Mouse (Mus musculus): ENCODE measurements at regions not wholly inside any gene's neighbourhood (a gene's known extent, or its start where the extent isn't known, plus 50 kb on each side); places are given as distances from the start of the nearest gene placed in this dataset.
A peak's percentile ranks its signal among the peaks of the same experiment; 100 is the strongest.

DNA sequence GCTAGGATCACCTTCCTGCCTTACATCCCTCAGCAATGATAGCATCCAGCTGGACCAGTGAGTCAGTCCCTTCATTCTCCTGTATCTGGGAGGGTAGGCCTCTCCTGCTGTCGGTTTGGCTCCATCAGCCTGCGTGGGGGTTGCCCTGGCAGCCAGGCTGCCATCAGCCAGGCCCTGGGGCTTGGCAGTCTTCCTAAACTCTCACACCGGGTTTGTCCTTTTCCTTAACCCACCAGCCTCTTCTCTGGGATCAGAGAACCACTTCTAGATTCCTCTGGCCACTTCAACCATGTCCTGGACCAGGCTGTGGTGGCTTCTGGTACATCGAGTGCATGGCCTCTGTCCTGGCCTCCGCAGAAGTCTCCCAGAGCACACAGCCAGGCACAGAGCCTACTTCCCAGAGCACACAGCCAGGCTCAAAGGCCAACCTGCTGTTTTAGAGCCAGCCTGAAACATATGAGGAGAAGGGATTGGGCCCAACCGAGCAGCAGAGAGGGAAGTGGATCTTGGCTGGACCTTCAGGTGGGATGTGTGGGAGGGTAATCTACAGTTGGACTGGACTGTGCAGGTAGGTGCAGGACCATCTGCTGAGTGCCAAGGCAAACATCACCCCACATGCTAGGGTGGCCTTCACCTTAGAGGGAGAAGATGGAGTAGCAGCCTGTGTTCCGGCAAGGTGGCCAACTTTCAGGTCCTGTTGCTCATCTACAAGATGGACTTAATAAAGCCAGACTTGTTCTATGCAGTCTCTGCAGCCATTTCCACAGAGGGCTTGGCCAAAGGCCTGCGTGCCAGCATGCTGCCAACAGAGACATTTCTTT, 87.8 kb upstream of the Tle3 start:
- DNase-seq (ENCODE audit: low spot score in 2 of 2) = peak; percentile 37 to 57

DNA sequence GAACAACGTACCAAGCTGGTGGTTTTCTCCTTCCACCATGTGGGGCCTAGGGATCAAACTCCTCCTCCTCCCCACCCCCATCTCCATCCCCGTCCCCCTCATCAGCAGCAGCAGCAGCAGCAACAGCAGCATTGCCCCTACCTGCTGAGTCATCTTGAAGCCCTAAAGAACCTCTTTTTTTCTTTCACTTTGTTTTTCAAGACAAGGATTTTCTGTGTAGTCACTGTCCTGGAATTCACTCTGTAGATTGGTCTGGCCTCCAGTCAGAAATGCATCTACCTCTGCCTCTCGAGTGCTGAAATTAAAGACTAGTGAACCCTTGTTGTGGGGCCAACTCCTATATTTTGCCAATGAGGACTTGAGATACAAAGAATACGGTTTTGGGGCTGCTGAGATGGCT, 85.6 kb upstream of the Tle3 start:
- DNase-seq (ENCODE audit: low spot score in 2 of 2) = no peak

DNA sequence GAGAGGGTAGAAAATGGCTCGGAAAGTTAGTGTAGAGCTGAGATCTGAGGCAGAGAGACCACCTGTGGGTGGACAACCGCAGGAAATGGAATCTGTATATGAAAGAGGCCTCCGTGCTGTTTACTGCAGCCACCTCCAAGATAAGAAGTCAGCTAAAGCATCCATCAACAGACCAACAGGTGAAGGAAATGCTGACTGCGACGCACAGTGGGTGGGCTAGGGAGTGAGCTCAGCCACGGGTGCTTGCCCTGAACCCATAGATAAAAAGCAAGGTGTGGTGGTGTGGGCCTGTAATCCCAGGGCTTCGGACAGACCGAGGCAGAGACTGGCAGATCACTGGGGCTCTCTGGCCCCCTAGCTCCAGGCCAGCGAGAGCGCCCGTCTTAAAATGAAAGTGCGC, 83.0 kb upstream of the Tle3 start:
- no peak for DNase-seq (ENCODE audit: low spot score in 2 of 2)

DNA sequence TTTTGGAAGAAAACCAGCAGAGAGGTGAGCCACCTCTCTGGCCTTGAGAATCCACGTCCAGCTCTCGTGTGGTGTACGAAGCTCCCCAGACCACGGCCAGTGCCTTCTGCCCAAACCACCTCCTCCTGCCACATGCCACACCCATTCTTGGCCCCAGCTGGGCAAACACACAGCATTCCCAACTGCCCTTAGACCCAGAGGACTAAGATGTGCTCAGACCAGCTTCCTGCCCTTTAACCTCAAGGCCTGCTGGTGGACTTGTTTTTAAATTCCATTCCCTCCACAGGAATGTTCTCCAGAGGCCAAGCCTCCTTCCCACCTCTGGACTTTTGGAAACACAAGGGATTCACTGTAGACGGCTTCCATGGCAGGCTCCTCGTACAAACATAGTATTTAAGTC, 82.5 kb upstream of the Tle3 start:
- DNase-seq (ENCODE audit: low spot score in 2 of 2) = no peak

DNA sequence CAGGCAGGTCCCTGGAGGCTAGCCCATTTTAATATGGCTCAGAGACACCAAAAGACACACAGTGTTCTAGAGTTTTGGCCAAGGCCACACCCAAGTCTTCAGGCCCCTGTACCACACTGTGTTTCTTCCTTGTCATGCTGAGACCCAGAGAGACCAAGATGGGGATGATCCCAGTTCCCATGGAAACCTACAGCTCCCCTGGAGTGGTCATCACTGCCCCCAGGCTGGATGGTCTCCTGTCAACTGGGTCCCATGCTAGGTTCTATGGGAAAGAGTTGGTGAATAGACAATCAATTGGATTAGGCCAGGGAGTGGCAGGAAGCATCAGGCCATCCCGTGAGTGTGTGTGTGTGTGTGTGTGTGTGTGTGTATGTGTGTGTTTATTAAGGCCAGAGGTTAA, 80.5 kb upstream of the Tle3 start:
- no peak for DNase-seq (ENCODE audit: low spot score in 2 of 2)

DNA sequence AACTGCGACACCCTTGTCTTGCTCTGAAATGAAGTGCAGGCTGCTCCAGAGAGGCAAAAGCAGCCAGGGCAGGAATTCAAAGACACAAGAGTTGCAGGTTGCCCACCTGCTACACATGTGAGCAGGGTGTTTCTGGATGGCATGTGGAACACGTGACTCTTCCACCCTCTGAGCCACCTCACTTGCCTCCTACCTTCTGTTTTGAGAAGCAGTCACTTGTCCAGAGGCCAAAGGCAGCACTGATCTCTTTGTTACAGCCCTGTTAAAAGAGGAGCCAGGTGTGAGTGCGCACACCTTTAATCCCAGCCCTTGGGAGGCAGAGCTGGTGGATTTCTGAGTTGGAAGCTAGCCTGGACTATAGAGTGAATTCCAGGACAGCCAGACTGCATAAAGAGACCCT, 79.7 kb upstream of the Tle3 start:
- DNase-seq (ENCODE audit: low spot score in 2 of 2) = no peak

DNA sequence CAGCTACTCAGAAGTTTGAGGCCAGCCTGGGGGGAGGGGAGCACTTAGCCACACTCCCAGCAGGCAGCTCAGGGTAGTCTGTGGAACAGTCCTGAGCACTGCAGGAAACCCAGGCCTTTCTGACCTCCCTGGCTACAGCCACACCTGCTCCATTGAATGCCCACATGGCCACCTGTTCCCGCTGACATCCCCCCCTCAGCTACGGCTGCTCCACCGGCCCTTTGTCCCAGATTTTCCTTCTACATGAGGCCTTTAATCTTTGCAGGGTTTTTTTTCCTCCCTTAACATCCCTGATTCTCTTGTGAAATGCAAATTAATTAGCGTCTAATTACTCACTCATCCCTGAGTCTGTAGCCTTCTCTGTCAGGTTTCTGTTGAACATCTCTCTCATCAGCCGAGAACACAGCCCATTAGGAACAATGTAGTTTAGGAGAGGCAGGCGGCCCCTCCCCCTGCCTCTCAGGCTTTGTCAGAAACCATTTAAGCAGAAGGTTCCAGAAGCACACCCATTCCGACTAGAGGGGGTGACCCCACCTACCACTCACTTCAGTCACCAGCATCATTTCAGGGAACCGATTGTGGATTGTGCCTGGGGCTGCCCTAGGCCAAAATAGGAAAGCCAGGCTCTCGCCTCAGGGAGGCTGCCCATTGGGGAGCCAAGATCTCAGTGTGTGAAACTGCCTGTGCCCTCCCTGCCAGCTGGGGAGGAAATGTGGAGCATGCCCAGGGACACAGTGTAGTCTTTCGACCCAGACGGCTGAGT, 78.8 kb upstream of the Tle3 start:
- no peak for DNase-seq (ENCODE audit: low spot score in 2 of 2)

DNA sequence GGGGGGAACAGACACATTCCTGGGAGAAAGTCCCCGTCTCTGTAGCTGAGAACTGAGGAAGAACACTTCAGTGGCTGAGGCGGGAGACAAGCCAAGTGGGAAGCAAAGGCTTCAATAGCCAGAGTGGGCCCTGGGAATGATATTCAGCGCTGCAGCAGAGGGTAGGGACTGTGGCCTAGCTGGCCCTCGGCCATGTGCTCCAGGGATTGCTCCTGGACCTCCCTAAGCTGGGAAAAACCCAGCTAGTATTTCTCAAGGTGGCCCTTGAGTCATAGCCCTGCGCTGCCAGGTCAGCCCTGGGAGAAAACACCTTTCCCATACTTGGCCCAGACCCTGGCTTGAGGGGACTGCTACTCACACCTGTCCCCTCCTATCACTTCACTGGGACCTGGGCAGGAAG, 77.2 kb upstream of the Tle3 start:
- DNase-seq (ENCODE audit: low spot score in 2 of 2) = no peak

DNA sequence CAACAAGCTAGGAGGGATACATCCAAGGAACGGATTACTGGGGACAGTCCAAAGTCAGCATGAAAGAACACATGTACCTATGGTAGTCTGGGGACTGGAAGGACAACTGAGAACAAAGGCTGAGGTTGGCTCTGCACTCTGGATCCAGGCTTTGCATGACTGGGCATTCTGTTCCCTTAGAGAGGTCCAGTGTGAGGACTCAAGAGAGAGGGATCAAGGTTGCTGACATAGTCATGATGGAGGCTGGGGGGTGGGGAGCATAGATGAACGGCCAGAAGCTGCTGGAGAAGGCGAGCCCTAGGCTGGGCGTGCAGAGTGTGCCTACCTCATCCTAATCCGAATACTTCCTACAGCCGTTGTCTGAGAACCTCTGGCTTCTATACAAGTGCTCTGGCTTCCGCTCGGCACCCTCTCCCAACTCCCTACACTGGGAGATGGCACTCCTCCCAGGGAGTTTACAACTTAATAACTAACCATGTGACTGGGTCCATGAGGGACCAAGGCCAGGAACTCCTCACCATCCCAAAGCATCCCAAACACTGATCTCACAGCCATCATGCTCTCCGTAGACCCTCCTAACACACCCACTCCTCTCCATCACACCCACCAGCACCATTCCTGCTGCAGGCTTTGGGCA, 75.7 kb upstream of the Tle3 start:
- DNase-seq (ENCODE audit: low spot score in 2 of 2) = no peak

DNA sequence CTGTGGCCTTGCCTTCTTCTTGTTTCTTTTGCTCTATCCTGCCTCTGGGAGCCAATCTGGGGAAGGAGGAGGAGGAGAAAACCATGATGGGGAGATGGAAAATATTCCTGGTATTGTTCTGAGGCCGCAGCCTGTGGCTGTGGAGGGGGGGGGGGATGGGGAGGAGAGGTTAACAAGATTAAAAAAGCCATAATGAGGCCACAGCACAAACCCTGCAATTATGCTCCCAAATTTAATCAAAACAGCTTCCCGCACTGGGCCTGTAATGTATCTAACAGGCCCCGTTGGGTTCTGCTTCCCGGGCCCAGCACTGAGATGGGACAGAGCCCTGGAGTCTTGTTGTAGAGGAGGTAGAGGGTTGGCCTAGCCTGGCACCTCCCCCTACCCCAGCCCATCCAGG, 74.8 kb upstream of the Tle3 start:
- no peak for DNase-seq (ENCODE audit: low spot score in 2 of 2)

DNA sequence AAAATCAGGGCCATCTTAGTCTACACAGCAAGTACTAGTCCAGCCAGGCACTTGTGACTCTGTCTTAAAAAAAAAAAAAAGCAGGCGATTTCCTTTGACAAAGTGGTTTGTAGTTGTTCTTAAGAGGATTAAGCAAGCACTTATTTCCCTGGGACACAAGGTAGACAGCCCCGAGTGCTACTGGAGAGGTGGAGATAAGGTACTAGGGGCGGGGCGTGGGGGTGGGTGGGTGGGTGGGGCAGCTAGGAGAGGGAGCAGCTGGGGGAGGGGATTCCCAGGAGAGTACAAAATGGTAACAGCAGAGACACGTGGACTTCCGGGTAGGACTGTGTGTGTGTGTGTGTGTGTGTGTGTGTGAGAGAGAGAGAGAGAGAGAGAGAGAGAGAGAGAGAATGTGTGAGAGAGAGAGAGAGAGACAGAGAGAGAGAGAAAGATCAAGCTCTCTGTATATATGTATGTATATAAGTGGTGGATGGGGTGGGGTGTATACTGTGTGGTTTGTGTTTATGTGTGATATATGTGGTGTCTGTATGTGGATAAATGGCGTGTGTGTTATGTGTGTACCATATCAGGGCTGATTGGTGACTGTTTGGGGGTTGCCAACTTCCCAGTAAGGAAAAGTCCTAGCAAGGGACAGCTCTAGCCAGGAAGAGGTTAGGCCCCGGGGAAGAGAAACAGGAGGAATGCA, 72.1 kb upstream of the Tle3 start:
- DNase-seq (ENCODE audit: low spot score in 2 of 2) = no peak

DNA sequence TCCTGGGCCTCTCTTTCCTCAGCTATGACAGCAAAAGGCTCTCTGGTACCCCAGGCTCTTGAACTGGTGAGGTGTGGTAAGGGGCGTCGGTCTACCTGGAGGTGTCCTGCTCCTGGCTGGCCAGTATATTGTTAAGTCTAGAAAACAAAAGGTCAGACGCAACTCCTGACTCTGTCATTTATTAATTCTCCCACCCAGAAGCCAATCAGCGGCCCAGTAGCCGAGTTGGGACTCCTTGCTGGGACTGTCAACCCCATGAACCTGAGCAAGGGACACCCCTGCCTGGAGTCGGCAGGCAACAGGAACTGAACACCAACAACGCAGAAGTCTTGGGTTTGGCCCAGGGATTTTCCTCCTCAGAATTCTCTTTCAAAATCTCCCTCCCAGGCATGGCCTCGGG, 71.1 kb upstream of the Tle3 start:
- no peak for DNase-seq (ENCODE audit: low spot score in 2 of 2)

DNA sequence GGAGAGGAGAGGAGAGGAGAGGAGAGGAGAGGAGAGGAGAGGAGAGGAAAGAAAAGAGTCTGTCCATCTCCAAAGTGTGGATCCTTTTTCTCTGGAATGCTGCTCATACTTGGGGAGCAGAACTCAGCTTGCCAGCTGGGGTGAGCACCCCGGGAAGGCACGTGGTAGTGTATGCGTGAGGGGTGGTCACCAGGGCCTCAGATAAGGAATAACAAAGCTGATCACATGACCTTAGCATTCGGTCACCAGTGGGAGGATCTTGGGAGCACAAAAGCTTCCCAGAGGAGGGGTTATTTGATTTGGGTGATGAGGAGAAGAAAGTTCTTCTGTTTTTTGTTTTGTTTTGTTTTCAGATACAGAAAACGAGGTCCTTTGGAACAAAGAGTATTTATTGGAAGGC, 69.4 kb upstream of the Tle3 start:
- no peak for DNase-seq (ENCODE audit: low spot score in 2 of 2)

DNA sequence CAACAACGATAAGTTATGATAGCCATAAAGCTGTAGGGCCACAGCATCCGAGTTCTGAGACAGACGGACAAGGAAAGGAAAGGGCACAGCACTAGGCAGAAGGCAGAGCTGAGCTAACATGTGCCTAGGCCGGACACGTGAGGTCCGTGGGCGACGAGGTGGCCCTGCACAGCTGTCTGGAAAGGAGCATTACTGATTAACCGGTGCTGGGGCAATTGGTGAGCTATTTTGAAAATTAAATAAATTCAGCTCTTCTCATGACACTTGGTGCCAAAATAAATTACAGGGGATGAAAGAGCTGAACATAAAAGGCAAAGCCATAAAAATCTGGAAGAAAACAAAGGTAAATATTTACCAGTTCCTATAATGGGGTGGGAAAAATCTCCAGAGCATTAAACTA, 65.9 kb upstream of the Tle3 start:
- no peak for DNase-seq (ENCODE audit: low spot score in 2 of 2)

DNA sequence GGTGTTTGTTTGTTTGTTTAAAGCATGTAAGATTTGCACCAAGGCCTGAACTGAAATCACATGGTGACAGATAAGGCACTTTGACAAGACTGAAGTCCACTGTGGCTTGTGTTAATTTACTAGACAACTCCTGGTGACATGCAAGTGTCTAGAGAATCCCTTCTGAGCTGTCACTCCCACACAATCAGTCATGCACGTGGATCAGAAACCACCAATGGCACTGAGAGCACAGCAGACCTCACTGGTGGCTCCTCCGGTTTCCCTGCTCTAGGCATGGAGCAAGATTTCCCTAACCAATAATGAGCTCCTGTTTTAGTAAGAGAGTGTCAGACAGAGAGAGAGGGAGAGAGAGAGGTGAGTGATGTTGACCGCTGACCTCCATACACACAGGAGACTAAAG, 63.1 kb upstream of the Tle3 start:
- no peak for DNase-seq (ENCODE audit: low spot score in 2 of 2)

DNA sequence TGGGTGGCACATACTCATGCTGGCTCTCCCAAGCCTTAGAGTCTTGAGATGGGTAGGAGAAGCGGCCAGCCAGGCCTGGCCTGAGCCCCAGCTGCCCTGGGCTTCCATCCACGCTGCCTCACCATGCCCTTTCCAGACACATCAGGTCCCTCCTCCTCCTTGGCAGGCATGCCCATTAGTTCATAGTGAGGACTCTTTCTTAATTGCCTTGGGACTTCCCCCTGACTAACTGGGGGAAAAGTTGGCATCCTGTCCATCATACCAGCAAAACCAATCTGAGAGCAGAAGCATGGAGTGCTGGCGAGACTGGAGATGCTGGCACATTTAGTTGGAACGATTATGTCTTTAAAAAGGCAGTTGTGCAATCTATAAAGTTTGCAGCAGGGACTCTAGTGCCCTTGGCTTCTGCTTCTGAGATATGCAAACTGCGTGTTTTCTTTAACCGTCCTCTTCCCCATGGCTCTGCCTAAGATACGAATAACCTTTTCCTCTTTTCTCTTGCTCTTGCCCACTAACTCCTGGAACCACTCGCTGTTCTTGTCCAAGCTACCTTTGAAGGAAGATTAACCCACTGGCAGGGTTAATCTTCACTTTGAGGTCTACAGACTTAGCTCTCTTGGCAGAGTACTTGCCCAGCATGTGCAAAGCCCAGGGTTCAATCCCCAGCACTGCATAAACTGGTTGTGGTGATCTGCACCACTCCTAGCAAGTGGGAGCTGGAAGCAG, 62.2 kb upstream of the Tle3 start:
- peak in 1 of 2 experiments; percentile 26 for DNase-seq (ENCODE audit: low spot score in 2 of 2)

DNA sequence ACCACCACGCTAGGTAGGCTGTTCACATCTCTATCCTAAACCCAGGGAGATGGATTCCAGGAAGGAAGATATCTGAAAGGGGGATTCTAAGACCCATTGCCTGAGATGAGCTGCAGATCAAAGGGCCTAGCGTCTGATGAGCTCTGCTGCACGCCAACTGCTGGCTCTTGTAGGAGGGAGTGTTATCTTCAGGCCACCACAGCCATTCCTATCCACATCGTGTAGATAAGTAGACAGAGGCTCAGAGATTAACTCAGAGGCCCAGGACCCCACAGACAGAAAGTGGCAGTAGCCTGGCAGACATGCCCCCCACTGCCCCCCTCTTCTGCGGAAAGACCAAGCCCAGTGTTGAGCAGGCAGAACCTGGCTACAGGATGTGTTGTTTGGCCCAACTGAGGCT, 61.6 kb upstream of the Tle3 start:
- DNase-seq (ENCODE audit: low spot score in 2 of 2) = no peak

DNA sequence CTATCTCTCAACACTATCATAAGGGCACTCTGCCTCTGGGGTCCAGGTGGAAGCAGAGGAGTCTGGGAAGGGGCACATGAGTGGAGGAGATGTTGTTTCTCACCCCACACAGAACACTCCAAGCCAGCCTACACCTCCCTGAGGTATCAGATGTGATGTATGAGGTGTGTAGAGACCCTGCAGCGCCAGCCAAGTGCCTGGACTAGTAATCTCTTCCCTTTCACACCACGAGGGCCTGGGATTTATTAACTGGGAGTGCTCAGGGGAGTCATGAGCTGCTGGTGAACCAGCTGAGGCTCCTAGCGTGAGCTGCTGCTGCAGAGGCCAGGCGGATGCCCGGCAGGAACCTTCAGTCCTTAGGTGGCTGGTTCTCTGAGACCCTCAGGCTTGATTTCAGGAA, 60.6 kb upstream of the Tle3 start:
- no peak for DNase-seq (ENCODE audit: low spot score in 2 of 2)

DNA sequence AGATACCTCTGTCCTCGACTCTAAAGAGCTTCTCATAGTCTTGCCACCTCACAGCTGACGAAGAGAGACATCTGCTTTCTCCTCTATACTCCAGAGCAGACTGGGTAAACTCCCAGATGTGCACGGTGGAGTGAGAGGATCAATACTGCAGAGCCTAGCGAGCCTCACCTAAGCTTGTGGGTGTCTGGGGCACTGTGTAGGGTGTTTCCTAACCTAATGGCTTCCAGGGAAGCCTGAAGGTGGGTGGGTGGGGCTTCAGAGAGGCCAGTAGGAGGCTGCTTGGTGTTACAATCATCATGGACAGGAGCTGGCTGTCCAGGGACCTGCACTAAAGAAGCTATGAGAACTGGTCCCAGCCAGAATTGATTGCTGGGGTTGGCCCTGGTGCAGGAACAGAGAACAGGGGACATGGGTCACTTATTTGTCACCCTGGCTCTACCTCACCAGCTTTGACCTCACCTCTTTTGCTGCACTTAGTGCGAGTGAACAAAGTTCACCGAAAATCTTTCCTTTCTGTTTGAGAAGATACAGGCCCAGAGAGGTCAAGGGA, 57.5 kb upstream of the Tle3 start:
- no peak for DNase-seq (ENCODE audit: low spot score in 2 of 2)

DNA sequence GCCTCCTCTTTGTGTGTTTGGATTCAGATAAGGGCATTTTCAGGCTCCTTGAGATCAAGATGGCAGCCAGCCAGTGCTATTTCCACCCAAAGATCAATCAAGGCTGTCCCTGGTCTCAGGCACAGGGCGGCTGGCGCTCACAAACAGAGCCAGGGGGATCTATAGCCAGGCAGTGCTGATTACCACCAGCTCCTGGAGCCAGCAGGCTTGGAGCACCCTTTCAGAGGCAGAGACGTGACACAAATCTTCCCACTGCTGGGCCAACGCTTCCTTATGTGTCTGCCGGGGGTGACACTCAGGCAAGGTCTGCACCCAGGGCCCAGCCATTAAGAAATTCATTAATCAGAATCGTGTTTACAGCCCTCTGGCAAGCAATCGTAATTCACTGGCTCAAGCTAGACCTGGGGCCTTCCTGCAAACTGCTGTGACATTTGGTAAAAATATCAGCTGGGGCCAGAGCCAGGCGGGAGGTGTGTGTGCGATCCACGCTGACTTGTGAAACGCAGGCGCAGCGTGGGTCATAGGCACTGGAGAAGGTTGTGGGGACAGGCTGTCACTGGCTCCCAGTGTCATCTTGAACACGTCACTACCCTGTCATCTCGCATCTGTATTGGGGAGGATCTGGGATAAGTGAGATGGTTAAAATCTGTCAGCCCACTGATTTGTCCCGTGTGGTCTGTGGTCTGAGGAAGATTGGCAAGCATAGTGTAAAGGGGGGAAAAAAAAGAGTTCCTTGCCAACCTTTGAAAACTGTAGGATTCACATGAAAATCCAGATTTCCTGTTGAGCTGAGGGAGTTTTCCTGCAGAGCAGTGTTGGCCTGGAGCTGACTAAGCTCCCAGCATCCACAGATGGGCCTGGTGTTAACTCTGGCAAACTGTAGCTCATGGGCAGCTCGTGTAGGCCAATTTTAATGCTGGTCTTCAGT, 56.5 kb upstream of the Tle3 start:
- no peak for DNase-seq (ENCODE audit: low spot score in 2 of 2)
